ENCODE assay signal across 15 mouse cellular contexts in genomic region chr9:122055820-122056550, GRCm38 (mm10). TPM values are rescaled to one million over a fixed set of nuclear protein-coding genes. Genes with fewer than 3 reads are reported as not detected.
DNase-seq lines count a peak whose midpoint lies in the region; ATAC-seq lines count a peak whose summit lies in the region.
"Had no signal": no experiment of that assay in that cellular context is flagged by ENCODE, and none has a peak within 500 bp of the region (broad histone marks: within the 10 kb centered on the region; RNA-seq: fewer than 3 reads in every experiment).

No protein-coding gene starts in this region.

- H3K27me3 ChIP-seq in kidney, embryonic 15.5 days = no peaks in the 10 kb centered on the region
- no peaks in the 10 kb centered on the region for H3K27me3 ChIP-seq in hindbrain, embryonic 12.5 days
- H3K27me3 ChIP-seq: limb, embryonic 12.5 days; neural tube, embryonic 12.5 days had no signal

- no peak overlapping the region for H3K9ac ChIP-seq in kidney, embryonic 15.5 days
- H3K9ac ChIP-seq in hindbrain, embryonic 12.5 days = no peak overlapping the region
- H3K9ac ChIP-seq: heart, embryonic 13.5 days; limb, embryonic 12.5 days; midbrain, embryonic 12.5 days; neural tube, embryonic 12.5 days had no signal

- H3K4me3 ChIP-seq in kidney, embryonic 15.5 days (replicated peaks) = no peak overlapping the region
- no peak overlapping the region for H3K4me3 ChIP-seq in brown adipose tissue, adult 24 weeks (ENCODE audit: insufficient read depth, low read depth, low read length)
- H3K4me3 ChIP-seq in hindbrain, embryonic 12.5 days = no peak overlapping the region
- H3K4me3 ChIP-seq: embryonic facial prominence, embryonic 10.5 days; heart, embryonic 13.5 days; hindbrain, embryonic 10.5 days; limb, embryonic 12.5 days; midbrain, embryonic 12.5 days; neural tube, embryonic 12.5 days had no signal

- peak; percentile 43 to 62 for DNase-seq in kidney, adult 8-10 months
- peak; percentile 36 for DNase-seq in adrenal gland, postnatal 14 days
- DNase-seq in cerebellum, postnatal 36 days = peak; percentile 85 to 87
- DNase-seq in left cerebral cortex, postnatal 36 days (ENCODE audit: low spot score in 2 of 2) = no peak
- DNase-seq: spleen, adult 18-20 months had no signal

- 42% methylated on average over 5 of the region's 5 CpGs for WGBS in kidney, embryonic 15.5 days
- WGBS in hindbrain, embryonic 12.5 days = 78% methylated on average over 5 of the region's 5 CpGs

- H3K4me2 ChIP-seq in kidney, embryonic 15.5 days = no peak overlapping the region
- H3K4me2 ChIP-seq in hindbrain, embryonic 12.5 days (replicated peaks) = no peak overlapping the region
- H3K4me2 ChIP-seq: heart, embryonic 13.5 days; limb, embryonic 12.5 days; midbrain, embryonic 12.5 days; neural tube, embryonic 12.5 days had no signal

- ATAC-seq in kidney, embryonic 15.5 days (replicated peaks; ENCODE audit: low FRiP score) = no peak
- ATAC-seq in hindbrain, embryonic 12.5 days (ENCODE audit: low FRiP score) = no peak
- ATAC-seq: intestine, embryonic 16.5 days had no signal

- no peak overlapping the region for H3K27ac ChIP-seq in kidney, embryonic 15.5 days
- peak overlapping the region; percentile 79 for H3K27ac ChIP-seq in brown adipose tissue, adult 24 weeks (replicated peaks; ENCODE audit: low read depth, low read length)
- no peak overlapping the region for H3K27ac ChIP-seq in hindbrain, embryonic 12.5 days
- H3K27ac ChIP-seq: embryonic facial prominence, embryonic 10.5 days; heart, embryonic 13.5 days; hindbrain, embryonic 10.5 days; limb, embryonic 12.5 days; midbrain, embryonic 12.5 days; neural tube, embryonic 12.5 days had no signal

- no peaks in the 10 kb centered on the region for H3K36me3 ChIP-seq in kidney, embryonic 15.5 days
- no peaks in the 10 kb centered on the region for H3K36me3 ChIP-seq in hindbrain, embryonic 12.5 days
- H3K36me3 ChIP-seq: embryonic facial prominence, embryonic 10.5 days; heart, embryonic 13.5 days; hindbrain, embryonic 10.5 days; limb, embryonic 12.5 days; midbrain, embryonic 12.5 days; neural tube, embryonic 12.5 days had no signal

- H3K9me3 ChIP-seq in kidney, embryonic 15.5 days (replicated peaks) = no peaks in the 10 kb centered on the region
- H3K9me3 ChIP-seq in hindbrain, embryonic 12.5 days (replicated peaks) = no peaks in the 10 kb centered on the region
- H3K9me3 ChIP-seq: embryonic facial prominence, embryonic 10.5 days; heart, embryonic 13.5 days; hindbrain, embryonic 10.5 days; limb, embryonic 12.5 days; midbrain, embryonic 12.5 days; neural tube, embryonic 12.5 days had no signal

- peaks cover 9% of the 10 kb centered on the region for H3K4me1 ChIP-seq in kidney, embryonic 15.5 days
- H3K4me1 ChIP-seq in brown adipose tissue, adult 24 weeks (ENCODE audit: control insufficient read depth, insufficient read depth, insufficient read length, low read length) = peaks cover 21% of the 10 kb centered on the region
- 0 out of 2 replicates have a peak, but pooled peaks cover 3% of the 10 kb centered on the region for H3K4me1 ChIP-seq in hindbrain, embryonic 12.5 days

- intact Hi-C loops in left cerebral cortex, postnatal 36 days (cut with DNase I) = no loop called here

RNA-seq across cellular contexts. Expression of gene Pomgnt2, which starts 59.1 kb away (rescaled TPM):
- polyA plus RNA-seq in kidney, embryonic 15.5 days (2015; fragmentation: Nextera tagmentation; extraction: Ambion mirVana) = 14.7 and 17.1 TPM in 2 replicates
- total RNA-seq in adrenal gland, postnatal 14 days (2021) = 12.6 and 15.7 TPM in 2 replicates
- polyA plus RNA-seq in brown adipose tissue, adult 24 weeks (2012; ENCODE audit: insufficient read depth, insufficient read length, missing spikeins) = 4.0 and 6.3 TPM in 2 replicates
- total RNA-seq in left cerebral cortex, postnatal 36 days (2021) = 10 to 100 TPM; 38.0 to 38.2 TPM
- 14.7 and 17.3 TPM in 2 replicates for polyA plus RNA-seq in hindbrain, embryonic 12.5 days (2016; fragmentation: Nextera tagmentation; extraction: Ambion mirVana)

Comparison
In these comparisons a context has a peak if more than half of its experiments do, and no peak if none do; other contexts are left out.
1. DNase-seq: peak in kidney, adult 8-10 months (2 of 2), adrenal gland, postnatal 14 days (single experiment) and cerebellum, postnatal 36 days (2 of 2); none in left cerebral cortex, postnatal 36 days (0 of 2).